Mouse (Mus musculus) liver, adult 2 months (tissue): ENCODE results near the gene Myo18a.

Experiments used
- CTCF ChIP-seq: fragments of 200-500 bp; IDR thresholded peaks from 2 replicates; pipeline ENCODE4 v1.5.1; 2011; ENCODE audit warnings: low read depth, low read length, control low read depth
- POLR2A ChIP-seq: fragments of 200-500 bp; IDR thresholded peaks from 2 replicates; pipeline ENCODE4 v1.6.1; 2011; ENCODE audit warnings: low read length, control low read depth; ENCODE audit not compliant: insufficient read depth; ENCODE audit errors: extremely low read depth

- TF ChIP-seq CTCF, result no peak
- TF ChIP-seq POLR2A, result no peak
Measured at GRCm38 (mm10) chr11:77876760-77877148, 113.7 kb downstream of the Myo18a start.
